Mouse (Mus musculus) thymus, adult 2 months (tissue): Measurements from ENCODE around the gene Ssxb2. TPM values are rescaled to one million over a fixed set of nuclear protein-coding genes. Genes with fewer than 3 reads are reported as not detected.
"Not testable (repeated sequence)": the region's sequence is repeated elsewhere in the genome, so short reads cannot be mapped to it uniquely, and the experiment has no call there.

Experiments
- DNase-seq: peaks from one replicate; pipeline ENCODE4 v3.0.0; 2021
- H3K27ac ChIP-seq: fragments of 200-500 bp; 2 replicates; pipeline ENCODE4 v1.5.1; 2012; ENCODE audit warnings: low read length, control low read depth; ENCODE audit not compliant: control insufficient read depth, insufficient read depth
- H3K27me3 ChIP-seq: fragments of 200-500 bp; 2 replicates; pipeline ENCODE4 v1.6.1; 2012; ENCODE audit warnings: mild to moderate bottlenecking, low read length, moderate library complexity, mixed read lengths; ENCODE audit not compliant: control insufficient read depth, insufficient read depth
- H3K36me3 ChIP-seq: fragments of 200-500 bp; 2 replicates; pipeline ENCODE4 v1.6.1; 2012; ENCODE audit warnings: mild to moderate bottlenecking, low read length, moderate library complexity; ENCODE audit not compliant: control insufficient read depth, insufficient read depth
- H3K4me1 ChIP-seq: fragments of 200-500 bp; replicated peaks from 2 replicates; pipeline ENCODE4 v1.6.1; 2012; ENCODE audit warnings: low read length; ENCODE audit not compliant: control insufficient read depth, insufficient read depth
- H3K4me3 ChIP-seq: fragments of 200-500 bp; 2 replicates; pipeline ENCODE4 v1.5.1; 2012; ENCODE audit warnings: mild to moderate bottlenecking, low read length, control low read depth, moderate library complexity; ENCODE audit not compliant: control insufficient read depth, insufficient read depth
- WGBS: fragments of 180-500 bp; shearing (Covaris S2); methylation state at CpG from one replicate; pipeline ENCODE4 v1.1.7; 2018; 5-methylcytosine and 5-hydroxymethylcytosine counted together
- polyA plus RNA-seq: library from polyadenylated mRNA; depleted of rRNA; stranded (reverse); fragments of >200 nt; gene quantifications from 2 replicates; pipeline ENCODE4 v1.2.3, GENCODE M21; 2012; rRNA removed

Ssxb2 gene
- not detected in 2 replicates for polyA plus RNA-seq

GRCm38 (mm10) chrX:8461626-8462025, at the start of gene Ssxb2:
Gene Ssxb2, minus strand, starts transcription at chrX:8461726.
- not testable (repeated sequence) for H3K36me3 ChIP-seq, H3K27me3 ChIP-seq, H3K27ac ChIP-seq, DNase-seq, H3K4me1 ChIP-seq, H3K4me3 ChIP-seq
- WGBS = 87% methylated on average over 2 of the region's 2 CpGs

GRCm38 (mm10) chrX:8413005-8413404, 48.5 kb downstream of the Ssxb2 start, which contains the start of gene Ssxb1:
Gene Ssxb1, plus strand, starts transcription at chrX:8413305.
- WGBS = 43% methylated on average over 1 of the region's 1 CpGs

More at GRCm38 (mm10) chrX:8413005-8413404, 48.5 kb downstream of the Ssxb2 start, which contains the start of gene Ssxb1:
- H3K27ac ChIP-seq, H3K36me3 ChIP-seq, H3K27me3 ChIP-seq, H3K4me3 ChIP-seq, H3K4me1 ChIP-seq, DNase-seq: not testable (repeated sequence)

Other genes starting within 250 kb of the Ssxb2 start
- gene Ftsj1, start 209.3 kb downstream of the Ssxb2 start, polyA plus RNA-seq = 50.2 and 50.9 TPM in 2 replicates
- gene Slc38a5, start 190.6 kb downstream of the Ssxb2 start, polyA plus RNA-seq = 0.27 and 0.36 TPM in 2 replicates
- gene Ssxb10, start 134.3 kb downstream of the Ssxb2 start, polyA plus RNA-seq = not detected in 2 replicates
- gene Ssxb9, start 94.7 kb downstream of the Ssxb2 start, polyA plus RNA-seq = not detected in 2 replicates
- not detected in 2 replicates for gene Ssxb1, start 48.4 kb downstream of the Ssxb2 start, polyA plus RNA-seq
- not detected in 2 replicates for gene Gm14459, start 63.2 kb upstream of the Ssxb2 start, polyA plus RNA-seq
- gene Ssxb6, start 86.5 kb upstream of the Ssxb2 start, polyA plus RNA-seq = not detected in 2 replicates
- not detected in 2 replicates for gene Ssxb3, start 130.1 kb upstream of the Ssxb2 start, polyA plus RNA-seq
- not detected in 2 replicates for gene Ssxb8, start 229.1 kb upstream of the Ssxb2 start, polyA plus RNA-seq